Mouse (Mus musculus) E14TG2a.4 (cell line): ENCODE data around the gene Prx.

Source experiments
- CTCF ChIP-seq: conservative IDR thresholded peaks from 2 replicates; pipeline ENCODE4 v1.5.1; 2014; ENCODE audit warnings: low read length
- NANOG ChIP-seq: IDR thresholded peaks from 2 replicates; pipeline ENCODE4 v1.6.1; 2014; ENCODE audit warnings: borderline replicate concordance, low read length, mixed read lengths

DNA sequence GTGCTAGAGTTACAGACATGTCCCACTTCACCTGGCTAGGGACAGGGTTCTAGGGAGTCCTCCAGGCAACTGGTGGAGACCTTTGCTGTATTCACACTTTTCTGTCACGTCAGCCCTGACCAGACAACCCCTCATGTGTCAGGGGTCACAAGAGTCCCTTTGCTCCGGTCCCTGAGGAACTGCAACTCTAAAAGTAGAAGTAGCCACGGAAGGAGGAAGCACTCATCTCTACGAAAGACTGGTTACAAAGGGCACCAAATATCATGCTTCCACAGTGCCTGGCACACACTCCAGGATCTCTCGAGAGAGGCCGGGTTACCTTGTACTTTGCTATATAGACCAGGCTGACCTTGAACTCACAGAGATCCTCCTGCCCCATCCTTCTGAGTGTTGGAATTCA is 37.5 kb downstream of the Prx start:
- no peak for TF ChIP-seq CTCF
- TF ChIP-seq NANOG = no peak
